Comparison of ENCODE assay signal across 8 mouse cellular contexts in the genomic region with DNA sequence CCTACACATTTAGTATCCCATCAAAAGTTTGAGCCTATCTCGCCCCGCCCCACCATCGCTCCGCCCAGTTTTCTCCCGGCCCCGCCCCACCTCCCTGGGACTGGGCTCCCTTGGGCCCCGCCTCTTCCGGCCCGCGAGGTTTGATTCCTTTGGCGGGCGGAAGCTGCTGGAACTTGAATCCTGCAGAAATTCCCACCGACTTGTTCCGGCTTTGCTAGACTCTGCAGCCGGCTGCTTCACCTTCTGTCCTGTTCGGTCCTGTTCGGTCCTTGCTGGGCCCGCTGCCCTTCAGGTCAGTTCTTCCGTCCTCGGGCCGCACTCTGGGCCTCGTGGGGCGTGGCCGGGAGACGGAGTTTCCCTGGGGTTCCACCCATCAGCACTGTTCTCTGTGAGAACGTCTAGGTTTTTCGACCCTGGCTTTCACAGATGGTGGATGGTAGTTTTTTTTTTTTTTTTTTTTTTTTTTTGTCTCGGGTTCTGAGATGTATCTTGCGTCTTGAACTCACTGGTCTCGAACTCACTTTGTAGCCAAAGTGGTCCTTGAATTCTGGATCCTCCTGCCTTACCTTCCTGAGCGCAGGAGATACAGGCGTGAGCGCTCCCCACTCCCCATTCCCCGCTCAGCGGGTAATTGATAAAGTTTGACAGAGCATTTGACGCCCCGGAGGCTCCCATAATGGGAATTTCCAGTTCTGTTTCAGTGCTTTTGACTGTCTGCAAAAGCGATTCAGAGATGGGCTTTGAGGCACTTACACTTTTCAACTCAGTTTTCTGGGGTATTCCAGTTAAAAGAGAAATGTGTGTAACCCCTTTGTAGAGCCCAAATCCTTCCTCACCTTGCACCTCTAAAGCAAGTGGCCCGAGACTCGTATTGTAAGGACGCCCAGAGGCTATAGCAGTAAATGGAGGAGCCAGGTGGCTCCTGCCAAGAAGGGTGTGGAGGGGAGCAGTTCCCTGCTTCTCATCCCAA. TPM values are rescaled to one million over a fixed set of nuclear protein-coding genes. Genes with fewer than 3 reads are reported as not detected.
A peak's percentile ranks its signal among the peaks of the same experiment; 100 is the strongest.
DNase-seq lines count a peak whose midpoint lies in the region; ATAC-seq and TF ChIP-seq lines count a peak whose summit lies in the region.

Gene Melk, plus strand, starts transcription at position 96 of the 970 bp plus-strand sequence.

- peak within 1 kb of the TSS; percentile 61 for H3K4me3 ChIP-seq in hindbrain, embryonic 13.5 days
- peak within 1 kb of the TSS; percentile 88 for H3K4me3 ChIP-seq in midbrain, embryonic 11.5 days (ENCODE audit: low read depth, low read length)
- peak within 1 kb of the TSS; percentile 100 for H3K4me3 ChIP-seq in small intestine, adult 2 months (ENCODE audit: low read depth, low read length)

- H3K4me1 ChIP-seq in hindbrain, embryonic 13.5 days (replicated peaks) = peaks cover 11% of the 10 kb centered on the region
- peaks cover 11% of the 10 kb centered on the region for H3K4me1 ChIP-seq in midbrain, embryonic 11.5 days (ENCODE audit: control insufficient read depth, insufficient read depth, low read length)
- no peaks in the 10 kb centered on the region for H3K4me1 ChIP-seq in small intestine, adult 2 months (ENCODE audit: control insufficient read depth, insufficient read depth, insufficient read length, low read length)

- TF ChIP-seq POLR2A in small intestine, adult 2 months (IDR thresholded peaks at IDR 0.05; ENCODE audit: low read depth, low read length) = peak; percentile 36; the same call in 1 of the 2 replicates

- no peak for TF ChIP-seq CTCF in small intestine, adult 2 months (IDR thresholded peaks at IDR 0.05; ENCODE audit: extremely low read depth, insufficient read length, insufficient replicate concordance, low read depth, low read length)

- H3K4me2 ChIP-seq in hindbrain, embryonic 13.5 days = peak within 1 kb of the TSS; percentile 72
- peak within 1 kb of the TSS; percentile 76 for H3K4me2 ChIP-seq in midbrain, embryonic 11.5 days

- under 1% methylated on average over 41 of the region's 41 CpGs for WGBS in hindbrain, embryonic 13.5 days
- under 1% methylated on average over 41 of the region's 41 CpGs for WGBS in midbrain, embryonic 11.5 days
- WGBS in small intestine, adult 2 months = under 1% methylated on average over 41 of the region's 41 CpGs

- H3K27me3 ChIP-seq in hindbrain, embryonic 13.5 days = no peaks in the 10 kb centered on the region
- no peaks in the 10 kb centered on the region for H3K27me3 ChIP-seq in midbrain, embryonic 11.5 days (ENCODE audit: control insufficient read depth, insufficient read depth, low read length)
- H3K27me3 ChIP-seq in small intestine, adult 2 months (ENCODE audit: control insufficient read depth, insufficient read depth, low read length) = no peaks in the 10 kb centered on the region

- H3K36me3 ChIP-seq in hindbrain, embryonic 13.5 days = no peaks in the 10 kb centered on the region
- peaks cover 2% of the 10 kb centered on the region; the same call in 1 of the 2 replicates for H3K36me3 ChIP-seq in midbrain, embryonic 11.5 days (ENCODE audit: control insufficient read depth, insufficient read depth, low read length)
- no peaks in the 10 kb centered on the region for H3K36me3 ChIP-seq in small intestine, adult 2 months (ENCODE audit: control insufficient read depth, insufficient read depth, low read length)

- no peak within 1 kb of the TSS for H3K27ac ChIP-seq in hindbrain, embryonic 13.5 days
- peak within 1 kb of the TSS; percentile 20; the same call in 1 of the 2 replicates for H3K27ac ChIP-seq in midbrain, embryonic 11.5 days (ENCODE audit: low read depth, low read length)
- no peak within 1 kb of the TSS for H3K27ac ChIP-seq in small intestine, adult 2 months (ENCODE audit: insufficient read depth, low read depth, low read length)

- intact Hi-C loops in left cerebral cortex, postnatal 4 days (cut with DNase I) = no loop called here

- ATAC-seq in hindbrain, embryonic 13.5 days (ENCODE audit: low FRiP score) = peak; percentile 76; the same call in 1 of the 2 replicates
- peak; percentile 89 for ATAC-seq in midbrain, embryonic 11.5 days (ENCODE audit: low FRiP score)

- H3K9me3 ChIP-seq in hindbrain, embryonic 13.5 days = no peaks in the 10 kb centered on the region
- H3K9me3 ChIP-seq in midbrain, embryonic 11.5 days (ENCODE audit: control insufficient read depth, low read length) = no peaks in the 10 kb centered on the region

- H3K9ac ChIP-seq in hindbrain, embryonic 13.5 days = peak within 1 kb of the TSS; percentile 70
- H3K9ac ChIP-seq in midbrain, embryonic 11.5 days (ENCODE audit: low read length) = peak within 1 kb of the TSS; percentile 88

- DNase-seq in layer of hippocampus, adult 11-12 months (ENCODE audit: low spot score) = peak; percentile 39
- DNase-seq in layer of hippocampus, adult 8-10 months (ENCODE audit: low spot score in 2 of 2) = no peak
- peak; percentile 68 to 79 for DNase-seq in cerebellum, postnatal 14 days
- DNase-seq in frontal cortex, postnatal 25 days (ENCODE audit: low spot score in 2 of 2) = peak; percentile 18 to 21
- DNase-seq in left cerebral cortex, postnatal 4 days = peak; percentile 82
- peak; percentile 99 for DNase-seq in midbrain, embryonic 11.5 days (ENCODE audit: low spot score, missing footprints)

RNA-seq across cellular contexts. Expression of gene Melk, which starts in this region (rescaled TPM):
- 1 to 10 TPM in 1 of 4 experiments, under 1 TPM in 2, not detected in 1; 0.20 to 1.2 (median 0.29) TPM for total RNA-seq in layer of hippocampus, adult 8-10 months (2022)
- polyA plus RNA-seq in hindbrain, embryonic 13.5 days (2015; fragmentation: Nextera tagmentation; extraction: Ambion mirVana) = 11.0 and 12.5 TPM in 2 replicates
- 1 to 10 TPM; 2.2 to 2.3 TPM for total RNA-seq in left cerebral cortex, postnatal 4 days (2021)
- 71.6 and 74.8 TPM in 2 replicates for polyA plus RNA-seq in midbrain, embryonic 11.5 days (2014; fragmentation: Nextera tagmentation; extraction: Ambion mirVana)
- polyA plus RNA-seq in small intestine, adult 2 months (2012; rRNA removed) = 1.1 and 2.4 TPM in 2 replicates

Comparison
In these comparisons a context has a peak if more than half of its experiments do, and no peak if none do; other contexts are left out.
1. DNase-seq: peak in layer of hippocampus, adult 11-12 months (single experiment), cerebellum, postnatal 14 days (2 of 2), frontal cortex, postnatal 25 days (2 of 2), left cerebral cortex, postnatal 4 days (single experiment) and midbrain, embryonic 11.5 days (single experiment); none in layer of hippocampus, adult 8-10 months (0 of 2).
2. Peak in every context shown above with its lines, with median percentiles within 50 percentile points of each other: H3K4me3 ChIP-seq.